Mouse (Mus musculus): ENCODE results near the gene Pikfyve.

DNA sequence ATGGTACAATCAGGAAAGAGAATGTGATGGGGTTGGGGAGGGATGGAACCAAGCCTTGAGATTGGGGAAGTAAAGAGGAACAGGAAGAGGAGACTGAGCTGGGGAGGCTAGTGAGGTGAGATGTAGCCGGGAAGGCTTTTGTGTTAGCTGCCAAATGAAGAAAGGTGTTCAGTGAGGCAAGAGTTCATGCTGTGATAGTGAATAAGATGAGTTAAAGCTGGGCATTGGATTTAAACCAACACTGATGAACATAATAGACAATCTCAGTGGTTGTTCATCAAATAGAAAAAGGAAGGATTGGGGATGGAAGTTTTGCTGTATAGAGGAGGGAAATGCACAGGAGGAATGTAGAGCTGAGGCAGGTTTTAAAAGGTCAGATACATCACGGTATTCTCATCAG lies 26.7 kb downstream of the Pikfyve start:
- TF ChIP-seq CTCF (IDR thresholded peaks at IDR 0.05; ENCODE audit: low read depth) (no peak), EP300 (IDR thresholded peaks at IDR 0.05; ENCODE audit: low read depth) (no peak)
